Mouse (Mus musculus): ENCODE measurements around the gene Car8.
"Not testable (repeated sequence)": the region's sequence is repeated elsewhere in the genome, so short reads cannot be mapped to it uniquely, and the experiment has no call there.

Gene Car8

GRCm38 (mm10) chr4:8201631-8202030 is 37.2 kb downstream of the Car8 start:
- no peak for DNase-seq

- DNase-seq = peak; percentile 52
Measured at GRCm38 (mm10) chr4:8200081-8200480, 38.8 kb downstream of the Car8 start.

GRCm38 (mm10) chr4:8198033-8198432 is 40.8 kb downstream of the Car8 start:
- DNase-seq = peak; percentile 58

GRCm38 (mm10) chr4:8190441-8190840 is 48.4 kb downstream of the Car8 start:
- no peak for DNase-seq

GRCm38 (mm10) chr4:8186921-8187687 is 51.7 kb downstream of the Car8 start:
- DNase-seq = no peak

GRCm38 (mm10) chr4:8180576-8180975 is 58.3 kb downstream of the Car8 start:
- no peak for DNase-seq

GRCm38 (mm10) chr4:8154589-8155198 is 84.1 kb downstream of the Car8 start:
- no peak for DNase-seq

GRCm38 (mm10) chr4:8153926-8154325 is 84.9 kb downstream of the Car8 start:
- DNase-seq = not testable (repeated sequence)

- DNase-seq = no peak
Measured at GRCm38 (mm10) chr4:8137403-8137802, 101.4 kb downstream of the Car8 start.

GRCm38 (mm10) chr4:8132024-8132423 is 106.8 kb downstream of the Car8 start:
- DNase-seq = no peak

GRCm38 (mm10) chr4:8113558-8113957 is 125.3 kb downstream of the Car8 start:
- peak; percentile 39 for DNase-seq

GRCm38 (mm10) chr4:8111891-8112290 is 127.0 kb downstream of the Car8 start:
- DNase-seq = no peak

GRCm38 (mm10) chr4:8109906-8110567 is 128.8 kb downstream of the Car8 start:
- no peak for DNase-seq

GRCm38 (mm10) chr4:8101466-8101865 is 137.4 kb downstream of the Car8 start:
- DNase-seq = no peak

GRCm38 (mm10) chr4:8098084-8098483 is 140.8 kb downstream of the Car8 start:
- DNase-seq = no peak

GRCm38 (mm10) chr4:8097683-8098082 is 141.2 kb downstream of the Car8 start:
- no peak for DNase-seq

GRCm38 (mm10) chr4:8093566-8093965 is 145.3 kb downstream of the Car8 start:
- not testable (repeated sequence) for DNase-seq
